Mouse (Mus musculus): ENCODE results near the gene Wnt5b.

- TF ChIP-seq POLR2A (IDR thresholded peaks at IDR 0.05; ENCODE audit: low read depth, low read length) (no peak), CTCF (IDR thresholded peaks at IDR 0.05; ENCODE audit: extremely low read depth, insufficient read length, insufficient replicate concordance, low read depth, low read length) (no peak)
Observed at GRCm38 (mm10) chr6:119459041-119459440, 85.1 kb downstream of the Wnt5b start.

Data from small intestine, adult 2 months (tissue).